Mouse (Mus musculus) G1E (cell line): ENCODE data around the gene Gm21903.

ENCODE experiments used
- CTCF ChIP-seq: IDR thresholded peaks from 2 replicates; pipeline ENCODE4 v1.5.1; 2012; ENCODE audit warnings: low read depth, low read length, inconsistent platforms, mixed read lengths
- GATA2 ChIP-seq: IDR thresholded peaks from 2 replicates; pipeline ENCODE4 v1.6.1; 2012; ENCODE audit warnings: low read depth, low read length, inconsistent platforms, borderline replicate concordance
- POLR2AphosphoS5 ChIP-seq: IDR thresholded peaks from 2 replicates; pipeline ENCODE4 v1.6.1; 2012; ENCODE audit warnings: low read depth, low read length, inconsistent platforms; ENCODE audit not compliant: insufficient replicate concordance

GRCm38 (mm10) chr17:39009846-39010245 is 33.3 kb downstream of the Gm21903 start:
- TF ChIP-seq CTCF: no peak
- no peak for TF ChIP-seq POLR2AphosphoS5
- TF ChIP-seq GATA2: no peak
